Mouse (Mus musculus): Measurements from ENCODE around the gene BC100530. TPM values are rescaled to one million over a fixed set of nuclear protein-coding genes. Genes with fewer than 3 reads are reported as not detected.
"Not testable (repeated sequence)": the region's sequence is repeated elsewhere in the genome, so short reads cannot be mapped to it uniquely, and the experiment has no call there.

Gene BC100530
- not detected in 2 replicates for total RNA-seq (2015; ENCODE audit: low replicate concordance)
- not detected in 2 replicates for total RNA-seq (2017; ENCODE audit: low replicate concordance)

DNA sequence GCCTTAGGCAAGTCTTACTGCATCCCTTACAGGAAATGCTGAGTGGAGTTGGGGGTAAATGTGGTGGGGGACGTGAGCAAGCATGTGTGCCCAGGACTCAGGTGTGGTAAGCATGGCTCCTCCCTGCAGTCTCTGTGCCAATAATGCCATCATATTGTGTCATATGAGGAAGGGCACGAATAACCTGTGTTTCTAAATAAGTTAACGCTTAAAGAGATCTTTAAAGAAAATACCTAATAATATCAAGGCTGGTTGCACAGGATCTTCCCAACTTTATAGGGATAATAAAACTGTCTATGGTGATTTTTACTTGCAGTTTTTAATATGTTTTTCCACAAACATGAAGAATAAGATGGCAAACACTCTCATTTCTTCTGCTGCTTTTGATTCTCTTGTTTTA, at the start of gene BC100530:
Gene BC100530 (minus strand): TSS at position 101 of the 400 bp plus-strand sequence.
- not testable (repeated sequence) for ATAC-seq (replicated peaks; ENCODE audit: low FRiP score, poor library complexity, severe bottlenecking)

DNA sequence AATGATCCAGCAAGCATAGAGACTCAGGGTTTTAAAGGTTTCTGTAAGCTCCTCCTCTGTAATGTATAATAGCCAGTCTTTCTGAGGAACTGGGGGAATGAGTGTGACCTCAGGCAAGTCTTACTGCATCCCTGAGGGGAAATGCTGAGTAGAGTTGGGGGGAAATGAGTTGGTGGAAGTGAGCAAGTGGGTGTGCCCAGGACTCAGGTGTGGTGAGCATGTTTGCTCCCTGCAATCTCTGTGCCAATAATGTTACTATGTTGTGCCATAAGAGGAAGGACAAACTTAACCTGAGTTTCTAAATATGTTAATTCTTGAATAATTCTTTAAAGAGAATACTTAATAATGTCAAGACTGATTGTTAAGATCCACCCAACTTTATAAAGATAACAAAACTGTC, 40.8 kb upstream of the BC100530 start, which contains the start of gene Stfa2:
Gene Stfa2 (minus strand): TSS at position 101 of the 400 bp plus-strand sequence.
- ATAC-seq (replicated peaks; ENCODE audit: low FRiP score, poor library complexity, severe bottlenecking), result no peak

DNA sequence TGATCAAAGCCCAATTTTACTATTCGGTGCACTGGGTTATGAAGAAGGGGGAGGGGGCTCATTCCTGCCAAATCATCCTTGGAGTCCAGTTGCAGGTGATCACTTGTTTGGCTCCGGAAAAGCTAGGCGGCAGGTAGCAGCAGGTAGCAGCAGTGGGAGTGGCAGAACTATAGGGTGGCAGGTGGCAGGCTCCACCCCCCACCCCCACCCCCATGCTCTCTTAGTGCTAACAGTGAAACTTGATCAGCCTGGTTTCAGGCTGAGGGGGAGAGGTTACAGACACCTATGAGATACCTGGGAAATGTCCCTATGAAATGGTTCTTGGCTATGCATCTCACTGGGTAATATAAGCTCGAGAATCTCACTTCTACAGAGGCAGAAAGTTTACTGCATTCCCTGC, 21.5 kb upstream of the BC100530 start:
- no peak for ATAC-seq (replicated peaks; ENCODE audit: low FRiP score, poor library complexity, severe bottlenecking)

DNA sequence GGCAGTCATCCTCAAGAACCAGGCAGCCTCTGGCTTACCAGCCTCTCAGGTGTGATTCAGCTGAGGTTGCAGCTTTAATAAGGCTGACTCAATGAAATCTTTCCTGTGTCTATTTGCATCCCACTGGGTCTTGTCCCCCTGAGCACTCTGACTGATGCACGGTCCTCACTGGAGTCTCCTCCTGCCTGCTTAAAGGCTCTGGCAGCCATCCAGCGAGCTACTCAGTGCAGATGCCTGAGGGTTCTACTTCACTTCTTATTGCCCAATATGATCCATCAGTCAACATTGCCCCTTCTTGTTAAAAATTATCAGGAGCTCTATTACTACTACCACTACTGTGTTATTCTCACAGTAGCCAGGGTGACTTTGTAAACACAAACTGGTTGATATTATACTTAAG, 30.4 kb downstream of the BC100530 start:
- ATAC-seq (replicated peaks; ENCODE audit: low FRiP score, poor library complexity, severe bottlenecking), result no peak

DNA sequence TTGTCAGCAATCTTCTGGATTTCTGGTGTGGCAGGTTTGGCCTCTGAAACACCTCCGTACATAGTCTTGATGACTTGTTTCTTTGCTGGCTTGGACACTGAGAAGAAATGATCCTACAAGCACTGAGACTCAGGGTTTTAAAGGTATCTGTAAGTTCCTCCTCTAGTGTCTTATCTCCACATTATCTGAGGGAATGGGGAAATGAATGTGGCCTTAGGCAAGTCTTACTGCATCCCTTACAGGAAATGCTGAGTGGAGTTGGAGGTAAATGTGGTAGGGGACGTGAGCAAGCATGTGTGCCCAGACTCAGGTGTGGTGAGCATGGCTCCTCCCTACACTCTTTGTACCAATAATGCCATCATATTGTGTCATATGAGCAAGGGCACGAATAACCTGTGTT, 33.3 kb downstream of the BC100530 start, which contains the start of gene BC117090:
Gene BC117090 (minus strand): TSS at position 101 of the 400 bp plus-strand sequence.
- no peak for ATAC-seq (replicated peaks; ENCODE audit: low FRiP score, poor library complexity, severe bottlenecking)

DNA sequence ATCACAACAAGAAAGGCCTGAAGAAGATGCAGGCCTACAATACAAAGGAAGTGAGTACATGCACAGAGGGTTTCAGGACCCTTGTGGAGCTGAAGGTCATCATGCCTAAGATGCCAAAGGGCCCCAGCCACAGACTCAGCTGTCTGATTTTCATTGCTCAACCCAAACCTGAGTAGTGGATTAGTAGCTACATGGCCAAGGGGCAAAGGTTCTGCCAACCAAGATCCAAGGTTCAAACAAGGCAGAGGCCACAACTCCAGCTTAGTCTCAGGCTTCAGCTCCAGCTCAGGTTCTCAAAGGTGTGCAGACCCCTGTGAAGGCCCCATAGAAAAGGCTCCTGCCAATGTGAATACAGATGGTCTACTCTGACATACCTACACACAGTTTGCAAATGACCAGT, 48.3 kb downstream of the BC100530 start:
- ATAC-seq (replicated peaks; ENCODE audit: low FRiP score, poor library complexity, severe bottlenecking), result no peak

DNA sequence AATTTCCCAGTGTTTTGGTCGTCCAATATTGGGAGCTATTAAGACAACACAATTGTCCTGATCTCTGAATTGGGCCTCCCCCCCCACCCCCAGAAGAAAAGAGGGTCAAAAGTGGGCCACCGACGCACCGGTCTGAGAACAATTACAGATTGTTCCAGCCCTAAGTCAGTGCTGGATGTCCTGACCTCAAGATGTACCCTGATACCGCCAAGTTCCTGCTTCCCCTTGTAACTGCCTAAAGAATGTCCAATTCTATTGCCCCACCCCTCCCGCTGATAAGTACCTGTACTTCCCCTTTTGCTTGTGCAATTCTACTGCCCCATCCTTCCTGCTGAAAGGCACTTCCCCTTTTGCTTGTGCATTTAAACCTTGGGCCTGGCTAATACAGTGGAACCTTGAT, 51.4 kb downstream of the BC100530 start:
- not testable (repeated sequence) for ATAC-seq (replicated peaks; ENCODE audit: low FRiP score, poor library complexity, severe bottlenecking)

Other genes starting within 250 kb of the BC100530 start
- gene Csta1, start 236.5 kb downstream of the BC100530 start, total RNA-seq (2015; ENCODE audit: low replicate concordance), result not detected in 2 replicates
- gene Csta1, start 236.5 kb downstream of the BC100530 start, total RNA-seq (2017; ENCODE audit: low replicate concordance), result not detected in 2 replicates
- gene Stfa2l1, start 210.9 kb downstream of the BC100530 start, total RNA-seq (2015; ENCODE audit: low replicate concordance), result 38.6 and 78.4 TPM in 2 replicates
- 1.4 and 19.2 TPM in 2 replicates for gene Stfa2l1, start 210.9 kb downstream of the BC100530 start, total RNA-seq (2017; ENCODE audit: low replicate concordance)
- 10.5 and 24.1 TPM in 2 replicates for gene Gm5483, start 183.5 kb downstream of the BC100530 start, total RNA-seq (2015; ENCODE audit: low replicate concordance)
- gene Gm5483, start 183.5 kb downstream of the BC100530 start, total RNA-seq (2017; ENCODE audit: low replicate concordance), result 8.0 TPM in 1 of 2 replicates, not detected in the other
- gene Gm5416, start 157.3 kb downstream of the BC100530 start, total RNA-seq (2015; ENCODE audit: low replicate concordance), result not detected in 2 replicates
- gene Gm5416, start 157.3 kb downstream of the BC100530 start, total RNA-seq (2017; ENCODE audit: low replicate concordance), result not detected in 2 replicates
- not detected in 2 replicates for gene 2010005H15Rik, start 146.3 kb downstream of the BC100530 start, total RNA-seq (2015; ENCODE audit: low replicate concordance)
- gene 2010005H15Rik, start 146.3 kb downstream of the BC100530 start, total RNA-seq (2017; ENCODE audit: low replicate concordance), result not detected in 2 replicates
- not detected in 2 replicates for gene Stfa1, start 90.8 kb downstream of the BC100530 start, total RNA-seq (2015; ENCODE audit: low replicate concordance)
- gene Stfa1, start 90.8 kb downstream of the BC100530 start, total RNA-seq (2017; ENCODE audit: low replicate concordance), result not detected in 2 replicates
- gene BC117090, start 33.4 kb downstream of the BC100530 start, total RNA-seq (2015; ENCODE audit: low replicate concordance), result not detected in 2 replicates
- gene BC117090, start 33.4 kb downstream of the BC100530 start, total RNA-seq (2017; ENCODE audit: low replicate concordance), result not detected in 2 replicates
- gene Stfa2, start 40.7 kb upstream of the BC100530 start, total RNA-seq (2015; ENCODE audit: low replicate concordance), result 13.4 TPM in 1 of 2 replicates, not detected in the other
- 3.5 TPM in 1 of 2 replicates, not detected in the other for gene Stfa2, start 40.7 kb upstream of the BC100530 start, total RNA-seq (2017; ENCODE audit: low replicate concordance)
- 8.0 and 10.1 TPM in 2 replicates for gene Stfa3, start 87.6 kb upstream of the BC100530 start, total RNA-seq (2015; ENCODE audit: low replicate concordance)
- gene Stfa3, start 87.6 kb upstream of the BC100530 start, total RNA-seq (2017; ENCODE audit: low replicate concordance), result not detected in 2 replicates
- gene Casr, start 194.4 kb upstream of the BC100530 start, total RNA-seq (2015; ENCODE audit: low replicate concordance), result not detected in 2 replicates
- not detected in 2 replicates for gene Casr, start 194.4 kb upstream of the BC100530 start, total RNA-seq (2017; ENCODE audit: low replicate concordance)

All from erythroid progenitor cell, adult 5-6 weeks (primary cell).